Mouse (Mus musculus): Measurements from ENCODE around the gene Fgfbp3. TPM values are rescaled to one million over a fixed set of nuclear protein-coding genes. Genes with fewer than 3 reads are reported as not detected.
"Not testable (repeated sequence)": the region's sequence is repeated elsewhere in the genome, so short reads cannot be mapped to it uniquely, and the experiment has no call there.

Fgfbp3 gene
- polyA plus RNA-seq, 1 experiment: 4.6 TPM

DNA sequence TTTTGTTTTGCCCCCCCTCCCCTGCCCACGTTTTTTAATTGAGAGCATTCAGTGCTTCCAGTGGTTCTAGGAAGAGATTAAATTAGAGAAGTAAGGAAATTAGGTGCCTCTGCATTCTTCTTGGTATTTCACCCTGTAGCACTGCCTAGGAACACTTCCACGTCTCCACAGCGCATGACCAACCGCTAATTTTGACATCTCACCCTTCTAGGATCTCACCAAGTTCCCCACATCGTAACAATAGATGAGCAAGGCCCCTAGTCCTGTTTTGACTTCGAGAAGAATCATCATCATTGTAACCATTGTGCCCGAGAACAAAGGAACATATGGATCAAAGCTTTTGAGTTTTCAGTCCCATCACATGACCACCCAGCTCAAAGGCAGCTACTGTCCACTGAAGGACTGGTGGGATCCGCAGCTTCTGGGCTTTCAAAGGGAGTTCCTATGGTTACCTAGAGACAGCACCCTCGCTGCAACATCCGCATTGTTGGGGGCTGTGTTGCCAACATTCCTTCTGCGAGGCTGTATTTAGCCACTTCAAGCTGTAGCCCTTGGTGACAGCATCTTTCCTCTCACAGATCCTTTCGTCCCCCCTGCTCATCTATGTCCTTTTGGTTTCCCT lies 8.9 kb downstream of the Fgfbp3 start:
- no peak for DNase-seq (ENCODE audit: low spot score)

DNA sequence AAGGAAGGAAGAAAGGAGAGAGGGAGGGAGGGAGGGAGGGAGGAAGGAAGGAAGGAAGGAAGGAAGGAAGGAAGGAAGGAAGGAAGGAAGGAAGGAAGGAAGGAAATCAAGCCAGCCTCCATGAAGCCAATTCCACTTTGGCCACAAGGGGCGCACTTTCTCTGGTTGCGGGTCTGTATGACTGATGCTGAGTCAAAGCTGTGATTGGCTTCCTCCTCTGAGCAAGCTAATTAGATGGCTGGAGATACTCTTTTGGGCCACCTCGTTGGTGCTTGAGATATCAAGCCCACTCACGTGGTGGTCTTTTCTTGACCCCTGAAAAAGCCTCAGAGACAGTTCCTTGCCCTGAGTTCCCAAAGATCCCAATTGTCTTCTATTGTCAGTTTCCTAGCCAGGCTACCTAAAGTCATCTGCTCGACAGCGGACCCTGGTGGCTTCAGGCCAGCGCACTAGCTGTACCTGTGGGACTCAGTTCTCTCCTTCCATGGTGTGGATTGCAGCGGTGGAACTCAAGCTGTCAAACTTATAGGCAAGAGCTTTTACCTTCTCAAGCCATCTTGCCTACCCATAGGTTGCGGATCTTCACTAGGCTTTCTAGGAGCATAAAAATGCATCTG lies 9.6 kb downstream of the Fgfbp3 start:
- no peak for DNase-seq (ENCODE audit: low spot score)

DNA sequence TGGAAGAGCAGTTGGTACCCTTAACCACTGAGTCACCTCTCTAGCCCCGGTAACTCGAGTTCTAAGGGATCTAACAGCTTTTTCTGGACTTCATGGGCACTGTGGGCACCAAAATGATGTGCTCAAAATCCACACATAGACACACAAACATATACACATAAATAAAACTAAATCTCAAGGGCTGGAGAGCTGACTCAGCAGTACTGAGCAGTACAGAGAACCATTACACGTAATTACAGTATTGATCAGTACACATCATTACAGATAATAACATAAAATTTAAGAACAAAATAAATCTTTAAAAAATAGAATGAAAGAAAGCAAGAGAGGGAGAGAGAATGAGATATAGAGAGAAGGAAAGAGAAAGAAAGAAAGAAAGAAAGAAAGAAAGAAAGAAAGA lies 10.3 kb downstream of the Fgfbp3 start:
- no peak for DNase-seq (ENCODE audit: low spot score)

DNA sequence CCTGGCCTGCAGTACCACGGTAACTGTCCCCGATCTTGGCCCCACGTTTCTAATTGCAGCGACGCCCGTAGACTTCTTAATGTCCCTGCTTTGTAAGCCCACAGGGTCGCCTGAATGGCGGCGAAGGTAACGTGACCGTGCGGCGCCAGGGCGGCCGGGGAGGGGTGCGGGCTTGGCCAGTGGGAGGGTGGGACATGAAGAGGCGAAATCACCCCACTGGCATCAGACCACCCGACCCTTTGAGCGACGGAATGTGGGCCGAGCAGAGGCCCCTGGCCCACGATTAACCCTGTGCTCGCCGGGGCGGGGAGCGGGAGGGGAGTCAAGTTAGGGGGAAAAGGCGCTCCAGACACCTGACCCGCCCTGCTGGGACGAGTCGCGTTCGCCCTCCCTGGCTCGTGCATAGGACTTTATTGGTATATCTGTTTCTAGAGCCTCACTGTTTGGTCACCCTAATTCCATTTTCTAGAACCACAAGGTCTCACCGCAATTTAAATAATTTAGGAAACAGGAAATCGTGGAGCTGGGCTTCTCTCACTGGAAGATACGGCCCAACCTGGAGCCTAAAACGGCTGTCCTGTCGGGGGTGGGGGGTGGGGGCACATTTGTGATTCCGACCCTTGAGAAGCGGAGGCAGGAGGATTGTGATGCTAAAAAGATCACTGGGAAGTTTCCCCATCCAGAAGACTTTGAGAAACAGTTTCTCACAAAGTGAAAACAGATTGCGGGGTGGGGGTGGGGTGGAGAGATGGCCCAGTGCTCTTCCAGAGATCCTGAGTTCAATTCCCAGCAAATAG lies 15.0 kb downstream of the Fgfbp3 start:
- no peak for DNase-seq (ENCODE audit: low spot score)

DNA sequence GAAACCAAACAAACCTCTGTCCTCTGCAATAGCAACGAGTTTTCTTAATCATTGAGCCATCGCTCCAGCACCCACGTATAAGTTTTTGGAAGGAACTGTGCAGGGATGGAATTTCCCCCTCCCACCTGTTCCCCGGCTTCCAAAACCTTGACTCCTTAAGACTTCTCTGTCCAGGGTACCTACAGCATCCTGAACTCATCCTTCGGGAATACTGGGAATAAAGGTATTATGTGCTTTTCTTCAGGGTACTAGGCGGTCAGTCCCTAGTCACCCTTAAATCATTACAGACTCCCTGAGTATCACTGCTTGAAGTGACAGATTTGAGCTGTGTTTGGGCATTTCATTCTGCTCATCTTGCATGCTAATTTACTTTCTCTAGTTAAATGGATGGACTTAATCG lies 16.0 kb downstream of the Fgfbp3 start:
- DNase-seq (ENCODE audit: low spot score): no peak

DNA sequence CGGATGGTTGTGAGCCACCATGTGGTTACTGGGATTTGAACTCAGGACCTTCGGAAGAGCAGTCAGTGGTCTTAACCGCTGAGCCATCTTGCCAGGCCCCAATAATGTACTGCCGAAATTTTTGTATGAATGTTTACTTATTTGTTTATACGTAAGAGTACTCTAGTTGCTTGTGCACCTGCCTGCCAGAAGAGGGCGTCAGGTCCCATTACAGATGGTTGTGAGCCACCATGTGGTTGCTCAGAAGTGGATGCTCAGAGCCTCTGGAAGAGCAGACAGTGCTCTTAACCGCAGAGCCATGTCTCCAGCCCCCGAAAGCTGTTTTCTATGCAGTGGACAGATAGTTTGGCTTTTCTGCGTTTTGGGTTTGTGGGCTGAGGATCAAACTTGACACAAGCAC lies 21.6 kb downstream of the Fgfbp3 start:
- DNase-seq (ENCODE audit: low spot score): no peak

DNA sequence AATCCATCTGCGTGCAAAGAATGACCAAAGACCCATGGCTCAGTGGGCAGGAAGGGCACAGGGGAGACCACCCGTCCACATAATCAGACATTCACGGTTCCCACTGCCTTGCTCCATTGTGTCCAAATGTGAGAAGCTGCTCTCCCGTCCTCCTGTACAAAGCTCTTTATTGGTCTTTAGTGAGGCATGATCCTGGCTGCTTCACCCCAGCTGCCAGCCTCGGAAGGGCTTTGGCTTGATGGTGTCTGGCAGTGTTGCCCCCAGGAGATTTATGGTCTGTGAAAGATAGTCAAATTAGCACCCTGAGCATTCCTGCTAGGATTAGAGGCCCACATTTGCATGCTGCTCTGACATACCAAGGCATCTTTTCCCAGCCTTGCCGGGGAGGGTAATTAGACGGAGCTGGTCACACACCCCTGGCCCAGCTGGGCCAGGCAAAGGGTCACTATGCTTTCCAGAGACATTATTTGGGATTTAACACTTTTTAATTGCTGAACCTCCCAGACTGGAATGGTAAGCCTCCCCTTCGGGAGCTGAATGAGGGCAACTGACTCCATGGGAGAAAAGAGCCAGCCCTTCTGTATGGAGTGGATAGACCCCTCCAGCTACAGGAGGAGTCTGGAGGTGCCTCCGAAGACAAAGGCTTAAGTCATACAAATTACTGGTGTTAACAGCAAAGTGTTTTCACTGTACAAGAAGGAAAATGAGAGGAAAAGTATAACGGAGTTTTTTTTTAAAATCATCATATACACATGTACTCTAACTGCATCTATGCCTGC lies 22.4 kb downstream of the Fgfbp3 start:
- DNase-seq (ENCODE audit: low spot score): no peak

DNA sequence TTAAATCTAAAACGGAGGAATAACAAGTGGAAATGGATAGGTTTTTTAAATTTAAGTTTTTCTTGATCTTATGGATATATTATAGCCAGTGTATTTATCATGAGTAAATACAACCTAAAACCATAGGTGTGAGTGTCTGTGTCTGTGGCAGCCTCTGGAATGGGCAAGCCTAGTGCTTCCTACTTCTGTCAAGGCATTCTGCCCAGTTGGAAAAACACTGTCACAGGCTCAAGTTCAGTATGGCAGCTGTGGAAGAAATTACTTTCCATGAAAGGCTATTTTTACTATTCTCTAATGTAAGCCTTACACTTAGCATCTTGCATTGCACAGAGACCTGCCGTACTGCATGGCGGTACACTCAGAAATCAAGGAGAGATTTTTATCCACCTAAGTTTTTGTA lies 27.7 kb downstream of the Fgfbp3 start:
- DNase-seq (ENCODE audit: low spot score): no peak

DNA sequence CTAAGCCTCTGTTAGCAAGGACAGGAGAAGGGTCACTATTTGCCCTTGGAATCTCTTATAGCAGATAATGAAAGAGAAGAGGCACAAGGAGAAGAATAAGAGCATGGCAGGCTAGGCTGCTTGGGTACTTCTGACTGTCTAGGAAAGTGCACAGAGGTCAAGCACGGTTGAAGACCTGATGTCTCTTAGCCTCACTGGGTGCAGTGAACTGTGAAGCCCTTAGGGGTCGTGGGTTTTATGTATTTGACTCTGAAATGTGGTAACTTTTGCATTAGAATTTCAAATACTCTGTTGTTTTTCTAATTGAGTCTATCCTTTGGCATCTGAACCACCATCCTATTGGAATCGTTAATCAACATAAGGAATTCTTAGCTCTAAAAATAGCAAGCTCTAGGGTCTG lies 31.7 kb downstream of the Fgfbp3 start:
- no peak for DNase-seq (ENCODE audit: low spot score)

DNA sequence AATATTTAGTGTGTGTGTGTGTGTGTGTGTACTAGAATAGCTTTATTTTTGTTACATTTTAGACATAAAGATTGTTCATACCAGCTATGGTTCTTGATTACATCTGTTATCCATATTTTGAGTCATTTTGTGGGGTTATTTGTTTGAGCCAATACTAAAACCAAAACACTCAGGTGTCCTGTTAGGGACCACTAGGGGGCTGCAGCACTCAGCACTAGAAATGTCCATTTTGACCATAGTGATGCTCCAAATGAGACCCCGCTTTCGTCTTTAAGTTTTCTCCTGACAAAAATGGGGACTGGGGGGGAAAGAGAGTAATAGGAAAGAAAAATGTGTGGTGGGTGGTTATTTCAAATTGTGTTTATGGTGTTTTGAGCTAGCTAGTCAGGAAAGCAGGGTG lies 33.1 kb downstream of the Fgfbp3 start:
- no peak for DNase-seq (ENCODE audit: low spot score)

DNA sequence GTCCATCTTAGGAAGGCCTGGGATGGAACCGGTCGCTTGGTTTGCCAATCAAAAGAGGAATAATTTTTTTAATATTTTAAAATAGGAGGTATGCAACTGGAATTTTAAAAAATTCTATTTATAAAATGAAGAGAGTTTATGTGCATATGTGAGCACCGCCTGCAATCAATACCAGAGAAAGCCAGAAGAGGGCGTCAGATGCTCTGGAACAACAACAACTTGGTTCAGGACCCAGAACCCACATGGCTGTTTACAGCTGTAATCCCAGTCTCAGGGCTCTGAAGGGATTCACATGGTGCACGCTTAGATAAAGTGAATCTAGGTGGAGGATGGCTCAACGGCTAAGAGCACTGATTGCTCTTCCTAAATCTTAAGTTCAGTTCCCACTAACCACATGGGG lies 36.3 kb downstream of the Fgfbp3 start:
- DNase-seq (ENCODE audit: low spot score): no peak

DNA sequence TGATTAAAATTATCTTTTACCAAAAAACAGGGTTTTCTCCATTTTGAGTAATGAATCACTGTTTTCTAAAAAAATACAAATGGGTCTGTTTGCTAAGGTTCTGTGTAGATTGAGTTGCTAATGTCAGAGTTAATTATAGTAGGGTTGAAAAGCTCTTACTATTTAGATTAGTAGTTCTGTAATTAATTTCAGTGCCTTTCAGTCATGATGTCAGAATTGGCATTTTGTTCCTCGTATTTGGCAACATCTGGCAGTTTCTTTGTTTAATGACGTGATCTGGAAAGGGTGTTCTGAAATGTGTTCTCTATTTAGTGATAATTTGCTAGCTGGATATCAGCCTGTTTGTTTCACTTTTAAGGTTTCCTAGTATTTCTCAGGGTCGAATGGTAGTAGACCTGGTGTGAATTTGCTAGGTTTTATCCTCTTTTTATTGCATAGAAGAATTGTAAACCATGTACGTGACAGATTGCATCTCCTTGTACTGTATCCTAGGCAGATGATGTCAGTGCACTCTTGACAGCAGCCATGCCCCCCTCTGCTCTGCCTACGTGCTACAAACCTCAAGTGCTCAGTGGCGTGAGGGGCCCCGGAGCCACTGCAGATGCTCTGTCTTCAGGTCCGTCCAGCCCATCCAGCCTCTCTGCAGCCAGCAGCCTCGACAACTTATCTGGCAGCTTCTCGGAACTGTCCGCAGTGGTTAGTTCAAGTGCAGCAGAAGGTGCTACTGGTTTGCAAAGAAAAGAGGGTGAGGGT lies 40.5 kb downstream of the Fgfbp3 start:
- no peak for DNase-seq (ENCODE audit: low spot score)

DNA sequence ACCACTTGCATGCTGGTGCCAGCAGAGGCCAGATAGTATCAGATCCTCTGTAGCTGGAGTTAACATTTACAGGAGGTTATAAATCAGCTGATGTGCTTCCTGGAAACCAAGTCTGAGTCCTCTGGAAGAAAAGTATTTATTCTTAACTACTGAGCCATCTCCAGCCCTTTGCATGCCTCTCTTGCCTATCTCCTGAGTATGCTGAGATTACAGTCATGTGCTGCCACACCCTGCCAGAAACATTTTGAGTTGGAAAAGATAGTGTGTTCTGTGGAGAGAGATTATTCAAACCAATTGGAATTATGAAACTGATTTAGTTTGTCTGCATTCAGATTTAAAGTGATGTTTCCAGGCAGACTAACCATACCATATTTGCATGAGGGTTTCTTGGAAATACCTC lies 42.1 kb downstream of the Fgfbp3 start:
- no peak for DNase-seq (ENCODE audit: low spot score)

DNA sequence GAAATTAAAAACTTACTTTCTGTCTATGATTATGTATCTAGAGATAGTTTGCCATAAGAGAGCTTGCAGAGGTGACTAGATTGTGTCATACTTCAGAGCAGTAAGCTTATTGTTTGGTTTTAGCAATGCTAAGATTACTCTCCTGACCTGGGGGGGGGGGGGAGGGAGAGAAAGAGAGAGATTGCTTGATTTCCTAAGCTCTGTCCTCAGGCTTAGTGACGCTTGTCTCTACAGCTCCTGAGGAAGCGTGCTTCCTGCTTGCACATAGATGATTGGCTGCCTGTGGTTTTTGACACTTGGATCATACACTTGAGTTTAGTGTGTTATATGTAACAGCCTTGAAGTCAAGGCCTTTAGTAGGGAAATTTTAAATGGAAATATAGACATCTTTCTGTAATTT lies 44.8 kb downstream of the Fgfbp3 start:
- no peak for DNase-seq (ENCODE audit: low spot score)

DNA sequence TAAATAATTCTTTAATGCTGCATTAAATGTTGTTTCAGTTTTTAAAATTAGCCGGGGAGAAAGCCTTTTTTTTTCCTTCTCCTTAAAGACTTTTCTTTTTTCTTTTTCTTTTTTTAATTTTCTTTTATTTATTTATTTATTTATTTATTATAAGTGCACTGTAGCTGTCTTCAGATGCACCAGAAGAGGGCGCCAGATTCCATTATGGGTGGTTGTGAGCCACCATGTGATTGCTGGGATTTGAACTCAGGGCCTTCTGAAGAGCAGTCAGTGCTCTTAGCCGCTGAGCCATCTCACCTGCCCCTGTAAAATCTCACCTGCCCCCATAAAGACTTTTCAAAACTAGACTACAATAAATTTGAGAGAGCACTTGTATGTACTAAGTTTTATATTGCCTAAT lies 50.7 kb downstream of the Fgfbp3 start:
- not testable (repeated sequence) for DNase-seq (ENCODE audit: low spot score)

Other genes with a start within 250 kb of the Fgfbp3 start
- 10.6 and 14.3 TPM in 2 replicates for gene Ppp1r3c, start 183.0 kb downstream of the Fgfbp3 start, polyA plus RNA-seq (2012; rRNA removed)
- 56.5 and 59.2 TPM in 2 replicates for gene Tnks2, start 85.4 kb downstream of the Fgfbp3 start, polyA plus RNA-seq (2012; rRNA removed)
- gene Btaf1, start 6.5 kb upstream of the Fgfbp3 start, polyA plus RNA-seq (2012; rRNA removed): 9.1 and 9.6 TPM in 2 replicates

Data from urinary bladder, adult 2 months (tissue).